Comparison of ENCODE assay signal across 8 mouse cellular contexts in genomic region chr5:137770709-137771108, GRCm38 (mm10). TPM values are rescaled to one million over a fixed set of nuclear protein-coding genes. Genes with fewer than 3 reads are reported as not detected.
DNase-seq lines count a peak whose midpoint lies in the region; ATAC-seq lines count a peak whose summit lies in the region.

No protein-coding gene starts in this region.

- H3K4me2 ChIP-seq in hindbrain, embryonic 16.5 days (ENCODE audit: low read length) = no peak overlapping the region

- ATAC-seq in frontal cortex, adult (ENCODE audit: low TSS enrichment) = peak; percentile 38; the same call in 1 of the 2 replicates
- ATAC-seq in activated CD4-positive, CD25-positive, alpha-beta regulatory T cell, adult 4 months = peak; percentile 54
- 0 out of 2 replicates have a peak, but pooled peaks have one; percentile 54 for ATAC-seq in hindbrain, embryonic 16.5 days

- WGBS in hindbrain, embryonic 16.5 days = 50% methylated on average over 2 of the region's 2 CpGs

- DNase-seq in frontal cortex, postnatal 14 days (ENCODE audit: low spot score in 2 of 2) = no peak
- peak; percentile 86 for DNase-seq in 3T3-L1 (ENCODE audit: low read depth, low spot score)
- peak; percentile 78 for DNase-seq in mesoderm, embryonic 11.5 days (ENCODE audit: low read depth, low spot score)
- no peak for DNase-seq in urinary bladder, postnatal 36 days (ENCODE audit: low spot score in 2 of 2)
- DNase-seq in layer of hippocampus, adult 8-10 months (ENCODE audit: low spot score in 2 of 2) = no peak

- no peak overlapping the region for H3K4me3 ChIP-seq in hindbrain, embryonic 16.5 days (ENCODE audit: low read length)

- no peak overlapping the region for H3K27ac ChIP-seq in hindbrain, embryonic 16.5 days (ENCODE audit: low read depth, low read length)

- no peaks in the 10 kb centered on the region for H3K9me3 ChIP-seq in hindbrain, embryonic 16.5 days (ENCODE audit: control insufficient read depth, low read length)

- peaks cover 2% of the 10 kb centered on the region; the same call in 1 of the 2 replicates for H3K4me1 ChIP-seq in hindbrain, embryonic 16.5 days (ENCODE audit: control insufficient read depth, insufficient read depth, low read depth, low read length)

- no peak overlapping the region for H3K9ac ChIP-seq in hindbrain, embryonic 16.5 days (ENCODE audit: low read depth, low read length)

- no peaks in the 10 kb centered on the region for H3K36me3 ChIP-seq in hindbrain, embryonic 16.5 days (ENCODE audit: control insufficient read depth, insufficient read depth, low read length)

- no peaks in the 10 kb centered on the region for H3K27me3 ChIP-seq in hindbrain, embryonic 16.5 days (replicated peaks; ENCODE audit: control insufficient read depth, insufficient read depth, low read length)

RNA-seq across cellular contexts. Expression of gene Ppp1r35, which starts 7.9 kb away (rescaled TPM):
- 1 to 10 TPM; 7.2 to 8.8 TPM for polyA plus RNA-seq in activated CD4-positive, CD25-positive, alpha-beta regulatory T cell, adult 4 months (2017; shearing (Covaris generic))
- polyA plus RNA-seq in hindbrain, embryonic 16.5 days (2015; fragmentation: Nextera tagmentation; extraction: Ambion mirVana) = 34.9 and 41.8 TPM in 2 replicates
- 10 to 100 TPM; 11.5 to 16.3 (median 14.1) TPM for total RNA-seq in layer of hippocampus, adult 8-10 months (2022)

RNA-seq across cellular contexts. Expression of gene Mepce, which starts 16.7 kb away (rescaled TPM):
- polyA plus RNA-seq in activated CD4-positive, CD25-positive, alpha-beta regulatory T cell, adult 4 months (2017; shearing (Covaris generic)) = 10 to 100 TPM; 22.4 to 26.9 TPM
- polyA plus RNA-seq in hindbrain, embryonic 16.5 days (2015; fragmentation: Nextera tagmentation; extraction: Ambion mirVana) = 11.1 and 12.2 TPM in 2 replicates
- 10 to 100 TPM; 44.6 to 52.9 (median 48.3) TPM for total RNA-seq in layer of hippocampus, adult 8-10 months (2022)

RNA-seq across cellular contexts. Expression of gene Zcwpw1, which starts 16.9 kb away (rescaled TPM):
- 10 to 100 TPM in 1 of 2 experiments, 1 to 10 TPM in 1; 5.9 to 10.9 TPM for polyA plus RNA-seq in activated CD4-positive, CD25-positive, alpha-beta regulatory T cell, adult 4 months (2017; shearing (Covaris generic))
- 11.2 and 13.5 TPM in 2 replicates for polyA plus RNA-seq in hindbrain, embryonic 16.5 days (2015; fragmentation: Nextera tagmentation; extraction: Ambion mirVana)
- 1 to 10 TPM; 6.7 to 9.1 (median 7.5) TPM for total RNA-seq in layer of hippocampus, adult 8-10 months (2022)

RNA-seq across cellular contexts. Expression of gene Tsc22d4, which starts 25.2 kb away (rescaled TPM):
- polyA plus RNA-seq in activated CD4-positive, CD25-positive, alpha-beta regulatory T cell, adult 4 months (2017; shearing (Covaris generic)) = 10 to 100 TPM; 62.9 to 82.3 TPM
- 101 and 150 TPM in 2 replicates for polyA plus RNA-seq in hindbrain, embryonic 16.5 days (2015; fragmentation: Nextera tagmentation; extraction: Ambion mirVana)
- 100 to 1,000 TPM; 146 to 236 (median 178) TPM for total RNA-seq in layer of hippocampus, adult 8-10 months (2022)

RNA-seq across cellular contexts. Expression of gene Nyap1, which starts 29.3 kb away (rescaled TPM):
- under 1 TPM in 1 of 2 experiments, not detected in 1; 0.19 TPM for polyA plus RNA-seq in activated CD4-positive, CD25-positive, alpha-beta regulatory T cell, adult 4 months (2017; shearing (Covaris generic))
- 44.0 and 50.2 TPM in 2 replicates for polyA plus RNA-seq in hindbrain, embryonic 16.5 days (2015; fragmentation: Nextera tagmentation; extraction: Ambion mirVana)
- 10 to 100 TPM; 64.7 to 77.5 (median 68.4) TPM for total RNA-seq in layer of hippocampus, adult 8-10 months (2022)

Comparison
In these comparisons a context has a peak if more than half of its experiments do, and no peak if none do; other contexts are left out.
1. DNase-seq: peak in 3T3-L1 (single experiment) and mesoderm, embryonic 11.5 days (single experiment); none in frontal cortex, postnatal 14 days (0 of 2), urinary bladder, postnatal 36 days (0 of 2) and layer of hippocampus, adult 8-10 months (0 of 2).
2. Peak in every context shown above with its lines, with median percentiles within 50 percentile points of each other: ATAC-seq.